Mouse (Mus musculus) hindlimb bud, embryonic 11.5 days (tissue): Measurements from ENCODE around the gene Pfdn2.
A peak's percentile ranks its signal among the peaks of the same experiment; 100 is the strongest.
"Not testable (repeated sequence)": the region's sequence is repeated elsewhere in the genome, so short reads cannot be mapped to it uniquely, and the experiment has no call there.

Experiments
- DNase-seq: peaks from one replicate; pipeline ENCODE4 v3.0.0-alpha.2; 2012; ENCODE audit warnings: low read depth, low spot score; ENCODE audit errors: extremely low spot score

The Pfdn2 gene

GRCm38 (mm10) chr1:171345225-171346094 is at the start of gene Pfdn2, which contains the start of gene Nit1:
TSS of gene Pfdn2 (plus strand) at chr1:171345670.
TSS of gene Nit1 (minus strand) at chr1:171345646.
- DNase-seq = no peak

GRCm38 (mm10) chr1:171298226-171298625 is 47.2 kb upstream of the Pfdn2 start:
- DNase-seq = no peak

- DNase-seq = not testable (repeated sequence)
These were observed 39.3 kb upstream of the Pfdn2 start for GRCm38 (mm10) chr1:171306157-171306556.

- DNase-seq = no peak
These were observed 36.1 kb upstream of the Pfdn2 start for GRCm38 (mm10) chr1:171309321-171309720.

GRCm38 (mm10) chr1:171319748-171320147 is 25.7 kb upstream of the Pfdn2 start:
- no peak for DNase-seq

- DNase-seq = no peak
These were observed 25.3 kb upstream of the Pfdn2 start for GRCm38 (mm10) chr1:171320151-171320550.

GRCm38 (mm10) chr1:171321415-171321814 is 24.1 kb upstream of the Pfdn2 start:
- no peak for DNase-seq

- DNase-seq = no peak
These were observed 23.5 kb upstream of the Pfdn2 start for GRCm38 (mm10) chr1:171322012-171322411.

GRCm38 (mm10) chr1:171325571-171325970 is 19.9 kb upstream of the Pfdn2 start:
- no peak for DNase-seq

GRCm38 (mm10) chr1:171326588-171326987 is 18.9 kb upstream of the Pfdn2 start:
- not testable (repeated sequence) for DNase-seq

- no peak for DNase-seq
These were observed 17.2 kb upstream of the Pfdn2 start for GRCm38 (mm10) chr1:171328244-171328643.

GRCm38 (mm10) chr1:171328839-171329432 is 16.5 kb upstream of the Pfdn2 start, which contains the start of gene Dedd:
TSS of gene Dedd (plus strand) at chr1:171329145.
- DNase-seq = peak; percentile 63

- DNase-seq = no peak
These were observed 15.8 kb upstream of the Pfdn2 start for GRCm38 (mm10) chr1:171329433-171330215.

GRCm38 (mm10) chr1:171330216-171330560 is 15.3 kb upstream of the Pfdn2 start:
- DNase-seq = no peak

GRCm38 (mm10) chr1:171342262-171343207 is 2.9 kb upstream of the Pfdn2 start:
- DNase-seq = no peak

GRCm38 (mm10) chr1:171343922-171344677 is 1.4 kb upstream of the Pfdn2 start:
- no peak for DNase-seq

GRCm38 (mm10) chr1:171344715-171345114 is 755 bp upstream of the Pfdn2 start:
- DNase-seq = no peak

- DNase-seq = no peak
These were observed 603 bp downstream of the Pfdn2 start for GRCm38 (mm10) chr1:171346095-171346450.

GRCm38 (mm10) chr1:171348665-171349064 is 3.2 kb downstream of the Pfdn2 start:
- no peak for DNase-seq

- no peak for DNase-seq
These were observed 3.7 kb downstream of the Pfdn2 start for GRCm38 (mm10) chr1:171349210-171349609.
